Mouse (Mus musculus) olfactory bulb, adult 2 months (tissue): ENCODE measurements at regions not wholly inside any gene's neighbourhood (a gene's known extent, or its start where the extent isn't known, plus 50 kb on each side); places are given as distances from the start of the nearest gene placed in this dataset.

Experiments
- CTCF ChIP-seq: fragments of 200-500 bp; IDR thresholded peaks from 2 replicates; pipeline ENCODE4 v1.5.1; 2012; ENCODE audit warnings: low read depth, mild to moderate bottlenecking, low read length, moderate library complexity; ENCODE audit not compliant: insufficient read depth
- POLR2A ChIP-seq: fragments of 200-500 bp; IDR thresholded peaks from 2 replicates; pipeline ENCODE4 v1.6.1; 2012; ENCODE audit warnings: mild to moderate bottlenecking, low read depth, low read length, moderate library complexity; ENCODE audit not compliant: insufficient read depth

- TF ChIP-seq POLR2A (no peak), CTCF (no peak)
Observed at GRCm38 (mm10) chr14:105803281-105803680, 93.3 kb downstream of the Spry2 start.
